Mouse (Mus musculus) megakaryocyte, embryonic 14.5 days (primary cell): ENCODE results near the gene Myo15b.

Experiments used
- FLI1 ChIP-seq: IDR thresholded peaks from 2 replicates; pipeline ENCODE4 v1.6.1; 2012; ENCODE audit warnings: low read length, inconsistent platforms, mixed read lengths
- GATA1 ChIP-seq: IDR thresholded peaks from 3 replicates; pipeline ENCODE4 v1.6.1; 2012; ENCODE audit warnings: mixed read lengths, low read length, inconsistent platforms, borderline replicate concordance

GRCm38 (mm10) chr11:115918637-115919036 is 60.4 kb downstream of the Myo15b start:
- TF ChIP-seq GATA1 (no peak), FLI1 (no peak)
